Mouse (Mus musculus): ENCODE data around the gene Cx3cr1.

DNA sequence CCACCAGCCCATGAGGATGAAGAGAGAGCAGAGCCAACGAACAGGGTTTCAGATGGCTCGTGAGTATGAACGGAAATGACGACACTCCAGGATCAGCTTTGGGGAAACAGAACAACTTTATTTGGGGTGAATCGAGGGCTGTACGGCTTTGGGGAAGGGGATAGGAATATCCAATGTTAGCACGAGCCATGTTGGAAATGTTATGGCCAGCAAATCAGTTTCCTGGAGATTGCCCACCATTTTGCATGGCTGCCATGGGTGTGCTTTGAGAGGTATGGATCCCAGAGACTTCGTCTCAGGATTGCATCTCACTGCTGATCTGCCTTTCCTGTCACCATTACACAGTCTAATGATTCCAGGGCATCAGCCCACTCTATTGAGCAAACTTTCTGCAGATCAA lies 29.6 kb upstream of the Cx3cr1 start:
- TF ChIP-seq POLR2A (IDR thresholded peaks at IDR 0.05; ENCODE audit: insufficient read depth, low read depth, low read length): no peak
- TF ChIP-seq CTCF (IDR thresholded peaks at IDR 0.05): no peak
